In genomic region chr6:116460544-116461283, GRCm38 (mm10) we compare ENCODE assay signal across 9 mouse cellular contexts. TPM values are rescaled to one million over a fixed set of nuclear protein-coding genes. Genes with fewer than 3 reads are reported as not detected.
DNase-seq lines count a peak whose midpoint lies in the region; ATAC-seq and TF ChIP-seq lines count a peak whose summit lies in the region.
"Had no signal": no experiment of that assay in that cellular context is flagged by ENCODE, and none has a peak within 500 bp of the region (broad histone marks: within the 10 kb centered on the region; RNA-seq: fewer than 3 reads in every experiment).

TSS of gene Alox5 (minus strand) at chr6:116461178.

- peaks cover 2% of the 10 kb centered on the region for H3K4me1 ChIP-seq in heart, adult 2 months (ENCODE audit: control insufficient read depth, insufficient read depth, low read length)
- H3K4me1 ChIP-seq in kidney, embryonic 14.5 days (ENCODE audit: control insufficient read depth, insufficient read depth, low read length), result no peaks in the 10 kb centered on the region
- peaks cover 5% of the 10 kb centered on the region; the same call in 1 of the 2 replicates for H3K4me1 ChIP-seq in stomach, embryonic 15.5 days

- TF ChIP-seq EP300 in heart, adult 2 months (IDR thresholded peaks at IDR 0.05; ENCODE audit: insufficient read depth, low read depth, low read length), result no peak

- intact Hi-C loops in heart, adult 2 months (cut with DNase I), result no loop called here

- no peaks in the 10 kb centered on the region for H3K9me3 ChIP-seq in kidney, embryonic 14.5 days (ENCODE audit: control insufficient read depth, low read length)
- H3K9me3 ChIP-seq in stomach, embryonic 15.5 days, result no peaks in the 10 kb centered on the region

- H3K9ac ChIP-seq in heart, adult 2 months (ENCODE audit: low read depth, low read length), result peak within 1 kb of the TSS; percentile 72
- H3K9ac ChIP-seq in kidney, embryonic 14.5 days (ENCODE audit: low read depth, low read length), result no peak within 1 kb of the TSS
- H3K9ac ChIP-seq in stomach, embryonic 15.5 days, result no peak within 1 kb of the TSS

- H3K4me3 ChIP-seq in layer of hippocampus, adult 2 months, result peak within 1 kb of the TSS; percentile 18; the same call in 1 of the 2 replicates
- peak within 1 kb of the TSS; percentile 26; the same call in 1 of the 2 replicates for H3K4me3 ChIP-seq in heart, adult 2 months
- peak within 1 kb of the TSS; percentile 29 for H3K4me3 ChIP-seq in kidney, embryonic 14.5 days (ENCODE audit: low read length)
- H3K4me3 ChIP-seq in stomach, embryonic 15.5 days (replicated peaks), result peak within 1 kb of the TSS; percentile 35

- TF ChIP-seq POLR2A in heart, adult 2 months (IDR thresholded peaks at IDR 0.05; ENCODE audit: insufficient read depth, low read depth, low read length), result peak; percentile 42; the same call in 1 of the 2 replicates

- DNase-seq in layer of hippocampus, adult 2 months (ENCODE audit: low spot score in 2 of 2), result no peak
- DNase-seq in layer of hippocampus, postnatal 36 days, result no peak
- peak; percentile 55 for DNase-seq in embryo, embryonic 9.5 days (ENCODE audit: extremely low spot score)
- DNase-seq in heart, adult 2 months, result peak; percentile 67 to 73
- peak; percentile 25 for DNase-seq in lung, postnatal 14 days
- DNase-seq in spleen, adult 18-20 months, result no peak

- WGBS in heart, adult 2 months, result 4% methylated on average over 43 of the region's 43 CpGs
- 3% methylated on average over 43 of the region's 43 CpGs for WGBS in kidney, embryonic 14.5 days
- 2% methylated on average over 43 of the region's 43 CpGs for WGBS in stomach, embryonic 15.5 days

- no peaks in the 10 kb centered on the region for H3K36me3 ChIP-seq in heart, adult 2 months (ENCODE audit: control insufficient read depth, insufficient read depth, low read length)
- H3K36me3 ChIP-seq in kidney, embryonic 14.5 days (ENCODE audit: control insufficient read depth, insufficient read depth, low read length), result no peaks in the 10 kb centered on the region
- H3K36me3 ChIP-seq in stomach, embryonic 15.5 days, result no peaks in the 10 kb centered on the region

- no peak for TF ChIP-seq CTCF in layer of hippocampus, adult 2 months (conservative IDR thresholded peaks at IDR 0.05)
- TF ChIP-seq CTCF in heart, adult 2 months (IDR thresholded peaks at IDR 0.05), result peak; percentile 34

- no peak within 1 kb of the TSS for H3K27ac ChIP-seq in layer of hippocampus, adult 2 months
- peak within 1 kb of the TSS; percentile 5; the same call in 1 of the 2 replicates for H3K27ac ChIP-seq in heart, adult 2 months
- no peak within 1 kb of the TSS for H3K27ac ChIP-seq in kidney, embryonic 14.5 days (ENCODE audit: low read depth, low read length)
- no peak within 1 kb of the TSS for H3K27ac ChIP-seq in stomach, embryonic 15.5 days

- peak within 1 kb of the TSS; percentile 61 for H3K4me2 ChIP-seq in kidney, embryonic 14.5 days (replicated peaks; ENCODE audit: low read depth, low read length)
- peak within 1 kb of the TSS; percentile 62 for H3K4me2 ChIP-seq in stomach, embryonic 15.5 days

- no peaks in the 10 kb centered on the region; the same call in 1 of the 2 replicates for H3K79me2 ChIP-seq in heart, adult 2 months (replicated peaks; ENCODE audit: control insufficient read depth, insufficient read depth, low read length)

- peaks cover 2% of the 10 kb centered on the region; the same call in 1 of the 2 replicates for H3K27me3 ChIP-seq in heart, adult 2 months (ENCODE audit: control insufficient read depth, insufficient read depth, low read length)
- peaks cover 24% of the 10 kb centered on the region for H3K27me3 ChIP-seq in kidney, embryonic 14.5 days (ENCODE audit: control insufficient read depth, insufficient read depth, low read length)
- peaks cover 27% of the 10 kb centered on the region for H3K27me3 ChIP-seq in stomach, embryonic 15.5 days (replicated peaks)

- ATAC-seq in kidney, embryonic 14.5 days (ENCODE audit: low FRiP score, low TSS enrichment), result peak; percentile 86
- ATAC-seq in stomach, embryonic 15.5 days (ENCODE audit: insufficient read depth, low FRiP score, low read depth), result peak; percentile 35; the same call in 1 of the 2 replicates
- ATAC-seq: Patski had no signal

RNA-seq across cellular contexts. Expression of gene Alox5, which starts in this region (rescaled TPM):
- total RNA-seq in layer of hippocampus, adult 2 months (2021), result 1 to 10 TPM in 1 of 2 experiments, under 1 TPM in 1; 0.77 to 1.0 TPM
- 1 to 10 TPM; 1.4 to 1.7 TPM for total RNA-seq in layer of hippocampus, postnatal 36 days (2021)
- total RNA-seq in heart, adult 2 months (2021), result 10 to 100 TPM; 14.3 to 16.4 TPM
- 6.6 and 12.2 TPM in 2 replicates for polyA plus RNA-seq in heart, adult 2 months (2012; rRNA removed)
- polyA plus RNA-seq in kidney, embryonic 14.5 days (2014; fragmentation: Nextera tagmentation; extraction: Ambion mirVana), result 0.07 and 0.41 TPM in 2 replicates
- polyA plus RNA-seq in stomach, embryonic 15.5 days (2015; fragmentation: Nextera tagmentation; extraction: Ambion mirVana), result 5.0 and 6.4 TPM in 2 replicates
- polyA plus RNA-seq: Patski had no signal

Comparison
In these comparisons a context has a peak if more than half of its experiments do, and no peak if none do; other contexts are left out.
1. RNA of gene Alox5 (total RNA-seq): 14.3 to 16.4 TPM in heart, adult 2 months; 1.4 to 1.7 TPM in layer of hippocampus, postnatal 36 days and 0.77 to 1.0 TPM in layer of hippocampus, adult 2 months; every median in the first group is over 4 times any median in the second.
2. Peak in ATAC-seq, H3K4me3 ChIP-seq and H3K4me2 ChIP-seq in kidney, embryonic 14.5 days; RNA of the gene not detected or under 1 TPM.
3. DNase-seq: peak in embryo, embryonic 9.5 days (single experiment), heart, adult 2 months (2 of 2) and lung, postnatal 14 days (single experiment); none in layer of hippocampus, adult 2 months (0 of 2), layer of hippocampus, postnatal 36 days (0 of 2) and spleen, adult 18-20 months (0 of 2).
4. Peak in every context shown above with its lines, with median percentiles within 50 percentile points of each other: H3K4me3 ChIP-seq.